Mouse (Mus musculus) testis, adult 2 months (tissue): Measurements from ENCODE around the gene Med8.

Experiments
- CTCF ChIP-seq: fragments of 200-500 bp; IDR thresholded peaks from 2 replicates; pipeline ENCODE4 v1.5.1; 2012; ENCODE audit warnings: low read depth, mild to moderate bottlenecking, inconsistent platforms, low read length, moderate library complexity; ENCODE audit not compliant: control insufficient read depth, insufficient read depth, insufficient replicate concordance
- POLR2A ChIP-seq: fragments of 200-500 bp; IDR thresholded peaks from 2 replicates; pipeline ENCODE4 v1.6.1; 2012; ENCODE audit warnings: low read depth, mild to moderate bottlenecking, inconsistent platforms, low read length, moderate library complexity; ENCODE audit not compliant: control insufficient read depth

- TF ChIP-seq POLR2A (no peak), CTCF (no peak)
These were observed 36.8 kb downstream of the Med8 start for GRCm38 (mm10) chr4:118445781-118446414.
